Mouse (Mus musculus) spleen, adult 2 months (tissue): ENCODE data around the gene Mrc2.

Experiments
- CTCF ChIP-seq: fragments of 200-500 bp; IDR thresholded peaks from 2 replicates; pipeline ENCODE4 v1.5.1; 2011; ENCODE audit warnings: mild to moderate bottlenecking, inconsistent platforms; ENCODE audit not compliant: insufficient read depth, insufficient read length, insufficient replicate concordance; ENCODE audit errors: extremely low read depth
- POLR2A ChIP-seq: fragments of 200-500 bp; IDR thresholded peaks from 2 replicates; pipeline ENCODE4 v1.6.1; 2011; ENCODE audit warnings: low read depth, low read length, inconsistent platforms

DNA sequence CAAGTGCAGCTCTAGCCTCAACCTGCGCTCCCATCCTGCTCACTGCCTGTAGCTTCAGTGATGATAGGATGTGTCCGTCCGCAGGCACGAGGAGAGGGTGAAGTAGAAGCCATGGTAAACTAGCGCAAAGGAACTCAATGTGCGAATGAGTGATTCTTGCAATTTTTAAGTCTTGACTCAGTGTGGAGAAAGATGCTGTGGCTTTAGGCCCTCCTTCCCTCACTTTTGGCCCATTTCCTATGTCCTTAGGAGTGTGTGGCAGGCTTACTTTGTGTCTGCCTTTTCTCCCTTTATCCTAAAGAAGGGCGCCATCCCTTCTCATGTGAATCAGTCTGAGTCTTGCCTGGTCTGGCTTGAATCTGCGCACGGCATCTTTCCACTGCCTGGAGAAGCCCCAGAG lies 9.4 kb upstream of the Mrc2 start:
- TF ChIP-seq CTCF, result no peak
- no peak for TF ChIP-seq POLR2A
